Mouse (Mus musculus) heart, postnatal 0 days (tissue): ENCODE results near the gene Ube2l3.

Source experiments
- CTCF ChIP-seq: IDR thresholded peaks from 2 replicates; pipeline ENCODE4 v1.5.1; 2016; ENCODE audit warnings: antibody characterized with exemption, control low read depth, low read depth
- EP300 ChIP-seq: IDR thresholded peaks from 2 replicates; pipeline ENCODE4 v1.6.1; 2016; ENCODE audit warnings: antibody characterized with exemption, low read depth

DNA sequence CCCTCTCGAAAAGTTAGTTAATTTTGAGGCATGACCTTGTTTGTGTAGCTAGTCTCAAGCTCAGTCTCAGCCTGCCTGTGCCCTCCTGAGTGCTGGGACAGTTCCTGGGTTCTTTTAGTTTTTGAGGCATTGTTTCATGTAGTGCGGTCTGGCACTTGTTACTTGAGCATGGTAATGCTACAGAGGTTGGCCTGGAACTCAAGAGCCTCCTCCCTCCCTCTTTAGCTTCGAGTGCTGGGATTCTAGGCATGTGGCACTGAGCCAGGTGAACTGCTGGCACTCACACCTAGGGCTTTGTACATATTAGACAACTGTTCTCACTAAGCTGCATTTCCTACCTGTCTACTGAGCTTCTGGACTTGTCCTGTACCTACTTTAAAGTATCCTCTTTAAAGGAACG is 45.3 kb upstream of the Ube2l3 start:
- TF ChIP-seq CTCF (no peak), EP300 (no peak)
